Mouse (Mus musculus) limb, embryonic 13.5 days (tissue): Measurements from ENCODE around the gene Orai2. TPM values are rescaled to one million over a fixed set of nuclear protein-coding genes. Genes with fewer than 3 reads are reported as not detected.
A peak's percentile ranks its signal among the peaks of the same experiment; 100 is the strongest.

Experiments used
- ATAC-seq: fragments of 200-750 bp; cut with Nextera tagmentation; 2 replicates; pipeline ENCODE4 v1.8.0; 2017; ENCODE audit warnings: low read depth, moderate number of reproducible peaks, moderate TSS enrichment; ENCODE audit not compliant: low FRiP score
- H3K27ac ChIP-seq: fragments of 300-500 bp; sonication (generic); 2 replicates; pipeline ENCODE4 v1.5.1; 2015; ENCODE audit warnings: inconsistent platforms, mild to moderate bottlenecking, moderate library complexity
- H3K27me3 ChIP-seq: fragments of 300-500 bp; sonication (generic); 2 replicates; pipeline ENCODE4 v1.6.1; 2015; ENCODE audit warnings: mild to moderate bottlenecking, inconsistent platforms
- H3K36me3 ChIP-seq: fragments of 300-500 bp; sonication (generic); 2 replicates; pipeline ENCODE4 v1.6.1; 2015; ENCODE audit warnings: inconsistent platforms, mild to moderate bottlenecking, moderate library complexity
- H3K4me1 ChIP-seq: fragments of 300-500 bp; sonication (generic); 2 replicates; pipeline ENCODE4 v1.6.1; 2015; ENCODE audit warnings: inconsistent platforms
- H3K4me2 ChIP-seq: fragments of 300-500 bp; sonication (generic); replicated peaks from 2 replicates; pipeline ENCODE4 v1.6.1; 2015; ENCODE audit warnings: inconsistent platforms, mild to moderate bottlenecking, moderate library complexity
- H3K4me3 ChIP-seq: fragments of 300-500 bp; sonication (generic); 2 replicates; pipeline ENCODE4 v1.5.1; 2015; ENCODE audit warnings: moderate library complexity, mild to moderate bottlenecking, inconsistent platforms
- H3K9ac ChIP-seq: fragments of 300-500 bp; sonication (generic); 2 replicates; pipeline ENCODE4 v1.6.1; 2015; ENCODE audit warnings: mild to moderate bottlenecking, inconsistent platforms
- H3K9me3 ChIP-seq: fragments of 300-500 bp; sonication (generic); 2 replicates; pipeline ENCODE4 v1.6.1; 2016; ENCODE audit warnings: inconsistent platforms
- WGBS: fragments of 180-500 bp; shearing (Covaris S2); methylation state at CpG from one replicate; pipeline ENCODE4 v1.1.7; 2015; 5-methylcytosine and 5-hydroxymethylcytosine counted together
- polyA plus RNA-seq: library from polyadenylated mRNA; unstranded; fragments of >200 nt; fragmentation: Nextera tagmentation; extraction: Ambion mirVana; gene quantifications from 2 replicates; pipeline ENCODE4 v1.2.1, GENCODE M21; 2015

The Orai2 gene
- polyA plus RNA-seq, 1 experiment from 2014 or later: 11.9 TPM

DNA sequence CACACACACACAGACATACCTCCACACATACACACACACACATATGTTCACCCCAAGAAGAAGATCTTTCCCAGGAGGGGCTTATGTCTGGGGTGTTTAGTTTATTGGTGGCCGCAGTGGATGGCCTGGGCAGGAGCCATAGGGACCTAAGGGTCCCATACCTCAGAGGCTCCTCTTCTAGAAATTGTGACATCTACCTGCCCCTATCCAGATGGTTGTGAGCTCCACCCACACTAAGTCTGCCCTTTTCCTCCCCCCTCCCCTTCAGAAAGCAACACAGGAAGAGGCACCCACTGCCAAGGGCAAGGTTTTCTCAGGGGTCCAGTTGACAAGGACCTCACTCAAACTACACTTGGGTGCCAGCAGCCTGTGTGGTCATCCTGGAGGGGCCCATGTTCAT is 23.6 kb downstream of the Orai2 start:
- Histone ChIP-seq H3K4me2 (no peak overlapping the region), H3K4me3 (no peak overlapping the region), H3K9me3 (peaks cover 6% of the 10 kb centered on the region; the same call in 1 of the 2 replicates), H3K4me1 (no peaks in the 10 kb centered on the region), H3K9ac (no peak overlapping the region), H3K27me3 (no peaks in the 10 kb centered on the region), H3K36me3 (peaks cover 9% of the 10 kb centered on the region), H3K27ac (no peak overlapping the region)
- ATAC-seq: no peak
- WGBS: 87% methylated on average over 1 of the region's 1 CpGs

DNA sequence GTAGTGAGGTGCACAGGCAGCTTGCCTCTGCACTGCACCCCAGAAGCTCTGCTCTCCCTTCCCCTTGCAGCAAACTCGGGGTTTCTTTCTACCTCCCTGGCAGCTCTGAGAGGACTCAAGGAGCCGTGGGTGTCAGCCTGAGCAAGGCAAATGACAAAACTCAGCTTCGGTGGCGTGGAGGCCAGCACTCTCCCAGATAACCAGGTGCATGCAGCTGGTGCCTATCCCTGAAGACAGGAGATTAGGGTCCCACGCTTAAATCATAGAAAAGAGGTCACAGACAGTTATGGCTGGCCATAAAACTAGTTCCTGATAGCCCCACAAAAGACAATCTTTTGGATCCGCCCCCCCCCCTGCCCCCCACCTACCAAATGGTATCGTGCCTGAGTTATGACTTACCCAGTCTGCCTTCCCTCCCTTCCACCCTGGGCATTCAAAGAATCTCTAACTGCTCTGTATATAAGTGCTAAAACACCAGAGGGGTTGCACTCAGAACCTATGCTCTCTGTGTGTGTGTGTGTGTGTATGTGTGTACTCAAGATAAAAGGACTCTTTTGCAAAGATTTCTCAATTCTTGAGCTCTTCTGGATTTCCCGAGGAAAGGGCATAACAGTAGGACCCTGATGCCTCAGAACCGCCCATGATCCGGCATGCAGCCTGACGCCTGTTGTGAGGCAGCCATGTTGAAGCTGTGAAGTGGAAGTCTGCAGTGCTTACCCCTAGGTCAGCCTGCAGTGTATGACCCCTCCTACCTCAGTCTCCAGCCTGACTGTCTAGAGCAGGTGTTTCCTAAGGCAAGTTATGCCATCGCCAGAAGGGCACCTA is 25.7 kb downstream of the Orai2 start:
- Histone ChIP-seq H3K27ac (no peak overlapping the region), H3K9me3 (peaks cover 6% of the 10 kb centered on the region; the same call in 1 of the 2 replicates), H3K4me3 (no peak overlapping the region), H3K4me1 (no peaks in the 10 kb centered on the region), H3K9ac (no peak overlapping the region), H3K36me3 (peaks cover 30% of the 10 kb centered on the region), H3K27me3 (no peaks in the 10 kb centered on the region), H3K4me2 (no peak overlapping the region)
- ATAC-seq: no peak
- WGBS: 62% methylated on average over 12 of the region's 12 CpGs

DNA sequence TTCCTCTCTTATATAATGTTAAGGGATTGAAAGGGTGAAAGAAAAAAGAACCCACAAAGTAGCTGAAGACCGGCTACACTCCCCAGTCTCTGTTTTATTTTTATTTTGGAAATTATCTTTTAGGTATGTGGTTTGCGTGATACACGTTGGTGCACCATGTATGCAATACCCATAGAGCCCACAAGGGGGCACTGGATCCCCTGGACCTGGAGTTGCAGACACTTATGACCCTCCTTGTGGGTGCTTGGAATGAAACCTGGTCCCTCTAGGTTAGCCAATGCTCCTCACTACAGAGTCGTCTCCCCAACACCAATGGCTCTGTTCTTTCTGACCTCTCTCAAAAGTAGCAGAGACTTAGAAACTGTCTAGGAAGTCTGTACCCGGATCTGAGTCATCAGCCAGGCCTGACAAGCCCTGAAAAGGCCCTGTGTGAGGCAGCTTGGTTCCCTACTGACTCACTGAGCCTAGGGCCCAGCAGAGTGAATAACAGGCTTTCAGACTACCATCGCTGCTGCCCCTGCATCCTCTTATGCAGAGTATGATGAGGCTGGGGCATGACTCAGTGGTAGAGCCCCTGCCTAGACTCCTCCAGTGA is 27.3 kb downstream of the Orai2 start:
- Histone ChIP-seq H3K4me2 (no peak overlapping the region), H3K27ac (no peak overlapping the region), H3K27me3 (no peaks in the 10 kb centered on the region), H3K9ac (no peak overlapping the region), H3K4me1 (no peaks in the 10 kb centered on the region), H3K4me3 (no peak overlapping the region), H3K36me3 (peaks cover 44% of the 10 kb centered on the region), H3K9me3 (peaks cover 6% of the 10 kb centered on the region; the same call in 1 of the 2 replicates)
- 93% methylated on average over 6 of the region's 6 CpGs for WGBS
- no peak for ATAC-seq

DNA sequence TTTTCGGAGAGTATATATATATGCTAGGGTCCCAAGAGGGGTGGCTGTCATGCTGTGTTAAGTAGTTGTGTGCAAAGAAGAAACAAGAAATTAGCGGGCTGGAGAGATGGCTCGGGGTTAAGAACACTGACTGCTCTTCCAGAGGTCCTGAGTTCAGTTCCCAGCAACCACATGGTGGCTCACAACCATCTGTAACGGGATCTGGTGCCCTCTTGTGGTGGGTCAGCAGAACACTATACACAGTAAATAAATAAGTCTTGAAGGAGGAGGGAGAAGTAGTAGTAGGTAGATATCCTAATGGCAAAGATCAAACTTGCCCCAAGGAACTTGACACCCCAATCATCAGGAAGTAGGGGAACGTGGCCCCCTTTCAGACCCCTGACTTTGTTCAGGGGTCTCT is 27.8 kb downstream of the Orai2 start:
- no peak for ATAC-seq
- Histone ChIP-seq H3K27ac (no peak overlapping the region), H3K9ac (no peak overlapping the region), H3K4me3 (no peak overlapping the region), H3K4me1 (no peaks in the 10 kb centered on the region), H3K4me2 (no peak overlapping the region), H3K9me3 (peaks cover 6% of the 10 kb centered on the region; the same call in 1 of the 2 replicates), H3K36me3 (peaks cover 44% of the 10 kb centered on the region), H3K27me3 (no peaks in the 10 kb centered on the region)
- 90% methylated on average over 5 of the region's 5 CpGs for WGBS

DNA sequence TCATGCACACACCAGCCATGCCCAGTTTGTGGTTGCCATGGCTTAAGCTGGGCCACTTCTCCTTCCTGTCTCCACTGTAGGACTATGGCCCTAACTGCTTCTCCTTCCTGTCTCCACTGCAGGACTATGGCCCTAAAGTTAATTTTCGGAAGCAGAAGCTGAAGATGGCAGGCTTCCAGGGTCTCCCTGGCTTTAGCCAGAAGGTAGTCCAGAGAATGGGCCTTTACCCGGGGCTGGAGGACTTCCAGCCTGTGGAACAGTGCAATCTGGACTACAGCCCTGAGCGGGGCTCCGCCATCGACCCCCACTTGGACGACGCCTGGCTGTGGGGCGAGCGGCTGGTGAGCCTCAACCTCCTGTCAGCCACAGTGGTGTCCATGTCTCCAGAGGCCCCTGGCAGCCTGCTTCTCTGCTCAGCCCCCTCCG is 30.4 kb downstream of the Orai2 start:
- Histone ChIP-seq H3K4me1 (peaks cover 13% of the 10 kb centered on the region), H3K4me2 (no peak overlapping the region), H3K36me3 (peaks cover 44% of the 10 kb centered on the region), H3K27me3 (no peaks in the 10 kb centered on the region), H3K9me3 (peaks cover 6% of the 10 kb centered on the region; the same call in 1 of the 2 replicates), H3K9ac (no peak overlapping the region), H3K4me3 (no peak overlapping the region), H3K27ac (no peak overlapping the region)
- WGBS: 93% methylated on average over 10 of the region's 10 CpGs
- no peak for ATAC-seq

DNA sequence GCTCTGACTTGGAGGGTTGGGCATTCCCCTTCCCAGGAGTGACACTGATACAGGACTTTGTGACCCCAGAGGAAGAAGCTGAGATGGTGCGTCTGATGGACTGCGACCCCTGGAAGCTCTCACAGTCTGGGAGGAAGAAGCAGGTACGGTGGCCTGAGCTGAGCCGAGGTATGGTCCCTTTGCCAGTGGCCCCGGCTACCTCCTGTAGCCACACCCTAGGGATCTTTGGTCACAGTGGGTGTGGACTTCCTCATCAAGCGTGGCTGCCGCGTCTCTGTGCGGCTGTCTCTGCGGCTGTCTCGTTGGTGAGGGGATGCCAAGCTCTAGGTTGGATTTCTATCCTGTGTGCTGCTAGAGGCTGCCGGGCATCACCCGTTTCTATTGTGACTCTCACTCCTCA is 31.1 kb downstream of the Orai2 start:
- Histone ChIP-seq H3K9me3 (peaks cover 6% of the 10 kb centered on the region; the same call in 1 of the 2 replicates), H3K27ac (no peak overlapping the region), H3K9ac (no peak overlapping the region), H3K4me1 (peaks cover 20% of the 10 kb centered on the region), H3K4me2 (no peak overlapping the region), H3K36me3 (peaks cover 44% of the 10 kb centered on the region), H3K4me3 (no peak overlapping the region), H3K27me3 (no peaks in the 10 kb centered on the region)
- ATAC-seq: no peak
- 92% methylated on average over 13 of the region's 13 CpGs for WGBS

DNA sequence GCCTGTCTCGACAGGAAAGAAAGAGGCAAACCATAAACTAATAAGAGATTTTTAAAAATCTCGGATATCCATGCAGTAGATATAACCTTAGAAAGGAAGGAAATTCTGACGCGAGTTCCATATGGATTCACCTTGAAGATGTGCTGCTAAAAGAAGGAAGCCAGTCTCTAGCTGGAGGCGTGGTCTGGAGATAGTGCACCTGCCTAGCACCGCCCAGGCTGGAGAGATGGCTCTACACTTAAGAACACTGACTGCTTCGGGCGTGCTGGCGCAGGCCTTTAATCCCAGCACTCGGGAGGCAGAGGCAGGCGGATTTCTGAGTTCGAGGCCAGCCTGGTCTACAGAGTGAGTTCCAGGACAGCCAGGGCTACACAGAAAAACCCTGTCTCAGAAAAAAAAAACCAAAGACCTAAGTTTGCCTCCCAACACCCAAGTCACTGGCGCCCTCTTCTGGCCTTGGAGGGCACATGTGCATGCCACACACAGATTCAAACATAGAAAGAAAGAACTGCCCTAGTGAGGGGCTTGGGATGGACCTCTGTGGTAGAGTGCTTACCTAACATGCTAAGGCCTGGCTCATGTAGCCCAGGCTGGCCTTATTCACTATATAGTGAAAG is 32.7 kb downstream of the Orai2 start:
- Histone ChIP-seq H3K9ac (no peak overlapping the region), H3K27ac (no peak overlapping the region), H3K36me3 (peaks cover 56% of the 10 kb centered on the region), H3K27me3 (no peaks in the 10 kb centered on the region), H3K4me2 (no peak overlapping the region), H3K4me1 (peaks cover 20% of the 10 kb centered on the region), H3K9me3 (peaks cover 4% of the 10 kb centered on the region; the same call in 1 of the 2 replicates), H3K4me3 (no peak overlapping the region)
- ATAC-seq: no peak
- WGBS: 75% methylated on average over 13 of the region's 13 CpGs

DNA sequence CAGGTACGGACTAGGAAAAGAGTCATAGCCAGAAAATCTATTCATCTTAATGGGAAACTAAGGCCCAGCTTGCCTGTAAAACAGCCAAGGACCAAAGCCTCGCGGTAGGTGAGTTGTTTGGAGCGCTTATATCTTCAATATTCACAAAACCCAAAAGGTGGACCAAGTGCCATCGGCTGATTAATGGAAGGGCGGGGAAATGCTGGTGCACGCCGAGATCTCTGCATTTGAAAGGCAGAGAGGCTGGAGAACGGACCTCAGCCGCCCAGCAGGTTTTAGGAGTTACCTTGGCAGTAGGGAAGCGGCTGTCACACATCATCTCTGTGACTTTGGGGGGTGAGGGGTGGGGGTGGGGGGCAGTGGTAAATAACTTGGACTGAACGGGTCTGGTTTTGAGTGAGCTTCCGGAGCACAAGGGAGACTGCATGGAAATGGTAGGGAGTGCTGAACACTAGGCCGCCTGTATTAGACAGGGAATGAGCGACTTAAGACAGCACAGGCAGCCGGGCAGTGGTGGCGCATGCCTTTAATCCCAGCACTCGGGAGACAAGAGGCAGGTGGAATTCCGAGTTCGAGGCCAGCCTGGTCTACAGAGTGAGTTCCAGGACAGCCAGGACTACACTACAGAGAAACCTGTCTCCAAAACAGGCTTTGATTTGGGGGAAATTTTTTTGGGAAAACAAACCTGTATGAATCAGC is 34.1 kb downstream of the Orai2 start:
- Histone ChIP-seq H3K27ac (peak overlapping the region; percentile 15; the same call in 1 of the 2 replicates), H3K4me3 (peak overlapping the region; percentile 78), H3K4me1 (peaks cover 20% of the 10 kb centered on the region), H3K36me3 (peaks cover 56% of the 10 kb centered on the region), H3K9me3 (no peaks in the 10 kb centered on the region), H3K9ac (peak overlapping the region; percentile 82), H3K4me2 (peak overlapping the region; percentile 86), H3K27me3 (no peaks in the 10 kb centered on the region)
- 10% methylated on average over 20 of the region's 20 CpGs for WGBS
- no peak for ATAC-seq

DNA sequence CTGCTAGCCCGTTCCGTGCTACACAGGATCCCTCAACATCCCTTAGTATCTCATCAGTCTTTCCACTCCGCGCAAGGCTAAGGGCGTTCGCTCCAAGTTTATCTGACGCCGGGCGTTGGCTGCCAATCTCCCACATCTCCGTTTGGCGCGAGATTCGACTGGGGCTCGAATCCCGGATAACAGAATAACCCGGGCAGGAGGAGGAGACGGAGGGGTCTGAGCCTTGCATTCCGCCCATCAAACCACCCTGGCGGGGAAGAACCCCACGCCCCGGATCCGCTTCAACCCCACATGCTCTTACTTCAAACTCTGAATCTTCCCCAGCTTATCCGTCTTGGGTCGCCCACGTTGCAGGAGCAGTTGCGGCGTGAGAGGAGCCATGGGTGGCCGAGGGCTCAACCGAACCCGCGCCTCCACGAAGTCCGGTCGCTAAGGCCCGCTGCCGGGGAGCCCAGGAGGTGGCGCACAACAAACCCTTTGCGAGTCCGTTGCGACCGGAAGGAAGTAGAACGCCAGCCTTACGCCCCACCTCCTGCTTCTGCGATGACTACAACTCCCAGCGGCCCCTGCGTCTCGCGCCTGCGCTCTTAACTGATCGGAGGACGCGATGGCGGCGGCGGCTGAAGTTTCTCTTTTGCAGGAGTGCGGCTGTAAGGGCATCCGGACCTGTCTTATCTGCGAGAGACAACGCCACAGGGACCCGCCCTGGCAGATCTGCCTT is 34.8 kb downstream of the Orai2 start, which contains the start of the genes Lrwd1 and Alkbh4:
TSS of gene Lrwd1 (minus strand) at position 504 of the 721 bp plus-strand sequence.
TSS of gene Alkbh4 (plus strand) at position 576 of the 721 bp plus-strand sequence.
- H3K36me3 ChIP-seq: peaks cover 56% of the 10 kb centered on the region
- H3K27ac ChIP-seq: peak within 1 kb of the TSS; percentile 15; the same call in 1 of the 2 replicates
- peak within 1 kb of the TSS; percentile 86 for H3K4me2 ChIP-seq
- no peaks in the 10 kb centered on the region for H3K9me3 ChIP-seq
- H3K4me1 ChIP-seq: peaks cover 20% of the 10 kb centered on the region
- WGBS: under 1% methylated on average over 60 of the region's 60 CpGs
- peak within 1 kb of the TSS; percentile 78 for H3K4me3 ChIP-seq
- peak within 1 kb of the TSS; percentile 82 for H3K9ac ChIP-seq
- peak; percentile 94 for ATAC-seq
- H3K27me3 ChIP-seq: no peaks in the 10 kb centered on the region

DNA sequence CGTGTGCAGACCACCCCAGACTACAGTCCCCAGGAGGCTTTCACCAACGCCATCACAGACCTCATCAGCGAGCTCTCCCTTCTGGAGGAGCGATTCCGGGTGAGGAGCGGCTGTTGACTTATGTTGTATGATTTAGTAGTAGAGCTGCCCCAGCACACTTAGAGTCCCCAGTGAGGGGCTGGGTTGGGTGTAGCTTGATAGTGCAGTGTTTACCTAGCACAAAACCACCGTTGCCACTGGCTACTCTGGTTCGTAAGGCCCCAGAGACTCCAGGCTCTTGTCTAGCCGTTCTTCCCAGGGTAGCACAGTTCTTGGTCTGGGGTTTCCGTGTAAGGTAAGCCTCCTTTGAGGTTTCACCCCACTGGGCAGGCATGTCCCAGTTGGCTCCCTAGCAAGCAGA is 48.3 kb downstream of the Orai2 start:
- no peak for ATAC-seq
- Histone ChIP-seq H3K9ac (no peak overlapping the region), H3K9me3 (no peaks in the 10 kb centered on the region), H3K36me3 (peaks cover 88% of the 10 kb centered on the region), H3K27ac (no peak overlapping the region), H3K4me1 (peaks cover 13% of the 10 kb centered on the region), H3K27me3 (no peaks in the 10 kb centered on the region), H3K4me3 (no peak overlapping the region), H3K4me2 (no peak overlapping the region)
- 89% methylated on average over 10 of the region's 10 CpGs for WGBS

DNA sequence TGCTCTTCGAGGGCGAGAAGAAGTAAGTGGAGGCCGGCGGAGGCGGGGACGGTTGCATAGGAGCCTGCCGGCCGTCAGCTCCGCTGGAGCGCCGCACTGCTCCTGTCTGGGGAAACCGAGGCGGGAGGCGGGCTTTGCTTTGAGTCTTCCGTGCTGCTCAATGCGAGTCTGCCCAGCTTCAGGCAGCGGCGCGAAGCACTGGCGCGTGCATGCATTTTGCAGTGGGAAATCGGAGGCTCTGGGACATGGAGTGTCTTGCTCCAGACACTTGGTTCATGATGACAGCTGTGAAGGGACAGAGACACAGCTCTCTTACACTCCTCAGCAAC is 53.8 kb downstream of the Orai2 start:
- 1% methylated on average over 22 of the region's 22 CpGs for WGBS
- ATAC-seq: peak; percentile 51
- Histone ChIP-seq H3K27me3 (no peaks in the 10 kb centered on the region), H3K4me2 (peak overlapping the region; percentile 96), H3K4me3 (peak overlapping the region; percentile 89), H3K36me3 (peaks cover 35% of the 10 kb centered on the region), H3K27ac (peak overlapping the region; percentile 56; the same call in 1 of the 2 replicates), H3K9ac (peak overlapping the region; percentile 89), H3K4me1 (peaks cover 21% of the 10 kb centered on the region), H3K9me3 (no peaks in the 10 kb centered on the region)
